Comparison of ENCODE assay signal across 7 mouse cellular contexts in the genomic region with DNA sequence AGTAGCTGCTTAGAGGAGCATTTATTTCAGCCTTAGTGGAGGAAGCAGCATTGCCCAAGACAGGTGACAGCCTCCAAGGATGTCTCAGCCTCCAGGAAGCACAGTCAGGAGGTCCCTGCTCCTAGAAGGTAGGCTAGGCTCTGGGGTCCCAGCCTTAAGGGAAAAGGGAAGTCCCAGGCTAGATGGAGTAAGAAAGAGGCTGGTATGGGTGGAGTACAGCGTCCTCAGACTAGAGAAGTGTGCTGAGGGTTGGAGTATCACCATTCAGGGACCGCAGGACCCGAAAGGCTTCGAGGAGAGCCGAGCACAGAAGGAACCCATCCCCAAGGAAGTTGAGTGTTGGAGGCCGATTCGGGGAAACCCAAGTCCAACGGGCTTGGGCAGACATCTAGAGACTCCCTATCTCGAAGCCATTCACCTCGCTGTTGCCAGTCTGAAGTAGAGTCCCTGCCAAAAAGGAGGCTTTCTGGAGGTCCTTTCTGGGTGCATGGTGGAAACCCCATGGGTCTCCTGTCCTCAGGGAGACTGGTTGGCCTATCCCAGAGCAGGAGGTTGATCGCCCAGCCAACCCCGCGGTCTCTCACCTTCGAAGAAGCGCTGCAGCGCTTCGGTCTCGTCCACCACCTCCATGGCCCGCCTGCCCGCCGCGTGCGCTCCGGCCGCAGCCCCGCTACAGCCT. TPM values are rescaled to one million over a fixed set of nuclear protein-coding genes. Genes with fewer than 3 reads are reported as not detected.
DNase-seq lines count a peak whose midpoint lies in the region; ATAC-seq lines count a peak whose summit lies in the region.

No protein-coding gene starts in this region.

- H3K36me3 ChIP-seq in lung, embryonic 16.5 days (ENCODE audit: control insufficient read depth, insufficient read depth, low read length), result no peaks in the 10 kb centered on the region
- H3K36me3 ChIP-seq in forebrain, embryonic 10.5 days (replicated peaks), result no peaks in the 10 kb centered on the region
- H3K36me3 ChIP-seq in limb, embryonic 13.5 days, result no peaks in the 10 kb centered on the region
- H3K36me3 ChIP-seq in stomach, embryonic 14.5 days (ENCODE audit: control insufficient read depth, insufficient read depth, low read length), result no peaks in the 10 kb centered on the region

- DNase-seq in lung, postnatal 36 days, result no peak
- no peak for DNase-seq in forebrain, embryonic 10.5 days (ENCODE audit: extremely low spot score, low spot score)
- DNase-seq in urinary bladder, adult 18-20 months (ENCODE audit: low spot score in 2 of 2), result no peak
- DNase-seq in thymus, adult 18-20 months, result no peak

- 1% methylated on average over 26 of the region's 26 CpGs for WGBS in lung, embryonic 16.5 days
- WGBS in forebrain, embryonic 10.5 days, result 5% methylated on average over 26 of the region's 26 CpGs
- WGBS in limb, embryonic 13.5 days, result 2% methylated on average over 26 of the region's 26 CpGs
- WGBS in stomach, embryonic 14.5 days, result 1% methylated on average over 26 of the region's 26 CpGs

- H3K4me3 ChIP-seq in lung, embryonic 16.5 days (ENCODE audit: low read length), result peak overlapping the region; percentile 51
- H3K4me3 ChIP-seq in forebrain, embryonic 10.5 days, result peak overlapping the region; percentile 61
- peak overlapping the region; percentile 54 for H3K4me3 ChIP-seq in limb, embryonic 13.5 days
- peak overlapping the region; percentile 45 for H3K4me3 ChIP-seq in stomach, embryonic 14.5 days (ENCODE audit: low read depth, low read length)

- no peaks in the 10 kb centered on the region for H3K27me3 ChIP-seq in lung, embryonic 16.5 days (ENCODE audit: control insufficient read depth, insufficient read depth, low read depth, low read length)
- H3K27me3 ChIP-seq in forebrain, embryonic 10.5 days (ENCODE audit: poor library complexity, severe bottlenecking), result peaks cover 30% of the 10 kb centered on the region
- peaks cover 7% of the 10 kb centered on the region; the same call in 1 of the 2 replicates for H3K27me3 ChIP-seq in limb, embryonic 13.5 days
- no peaks in the 10 kb centered on the region for H3K27me3 ChIP-seq in stomach, embryonic 14.5 days (ENCODE audit: control insufficient read depth, insufficient read depth, low read length)

- H3K27ac ChIP-seq in lung, embryonic 16.5 days (ENCODE audit: low read length), result no peak overlapping the region
- peak overlapping the region; percentile 84 for H3K27ac ChIP-seq in forebrain, embryonic 10.5 days
- no peak overlapping the region for H3K27ac ChIP-seq in limb, embryonic 13.5 days
- peak overlapping the region; percentile 35; the same call in 1 of the 2 replicates for H3K27ac ChIP-seq in stomach, embryonic 14.5 days (ENCODE audit: low read length)

- no peaks in the 10 kb centered on the region for H3K9me3 ChIP-seq in lung, embryonic 16.5 days (ENCODE audit: control insufficient read depth, low read length)
- no peaks in the 10 kb centered on the region for H3K9me3 ChIP-seq in forebrain, embryonic 10.5 days
- H3K9me3 ChIP-seq in limb, embryonic 13.5 days, result no peaks in the 10 kb centered on the region
- no peaks in the 10 kb centered on the region for H3K9me3 ChIP-seq in stomach, embryonic 14.5 days (ENCODE audit: control insufficient read depth, low read depth, low read length)

- ATAC-seq in lung, embryonic 16.5 days (ENCODE audit: low read depth), result peak; percentile 3; the same call in 1 of the 2 replicates
- peak; percentile 58 for ATAC-seq in limb, embryonic 13.5 days (ENCODE audit: low FRiP score, low read depth)
- ATAC-seq in stomach, embryonic 14.5 days (ENCODE audit: insufficient number of reproducible peaks, insufficient read depth, low FRiP score, low read depth), result no peak; the same call in 1 of the 2 replicates

- H3K4me1 ChIP-seq in lung, embryonic 16.5 days (replicated peaks; ENCODE audit: control insufficient read depth, insufficient read depth, low read length), result peaks cover 18% of the 10 kb centered on the region
- H3K4me1 ChIP-seq in forebrain, embryonic 10.5 days, result peaks cover 35% of the 10 kb centered on the region
- peaks cover 36% of the 10 kb centered on the region for H3K4me1 ChIP-seq in limb, embryonic 13.5 days
- peaks cover 16% of the 10 kb centered on the region for H3K4me1 ChIP-seq in stomach, embryonic 14.5 days (ENCODE audit: control insufficient read depth, insufficient read depth, low read length)

- peak overlapping the region; percentile 87 for H3K4me2 ChIP-seq in lung, embryonic 16.5 days (ENCODE audit: low read depth, low read length)
- H3K4me2 ChIP-seq in limb, embryonic 13.5 days (replicated peaks), result peak overlapping the region; percentile 85
- H3K4me2 ChIP-seq in stomach, embryonic 14.5 days (replicated peaks; ENCODE audit: low read depth, low read length), result peak overlapping the region; percentile 62

- peak overlapping the region; percentile 72 for H3K9ac ChIP-seq in lung, embryonic 16.5 days (ENCODE audit: low read length)
- H3K9ac ChIP-seq in limb, embryonic 13.5 days, result peak overlapping the region; percentile 71
- peak overlapping the region; percentile 67 for H3K9ac ChIP-seq in stomach, embryonic 14.5 days (replicated peaks; ENCODE audit: low read depth, low read length)

RNA-seq across cellular contexts. Expression of gene Myrf, which starts 0.4 kb away (rescaled TPM):
- 5.0 and 6.0 TPM in 2 replicates for polyA plus RNA-seq in lung, embryonic 16.5 days (2015; fragmentation: Nextera tagmentation; extraction: Ambion mirVana)
- polyA plus RNA-seq in forebrain, embryonic 10.5 days (2016; fragmentation: Nextera tagmentation; extraction: Ambion mirVana), result 2.1 and 2.9 TPM in 2 replicates
- 1.3 and 1.9 TPM in 2 replicates for polyA plus RNA-seq in limb, embryonic 13.5 days (2015; fragmentation: Nextera tagmentation; extraction: Ambion mirVana)
- polyA plus RNA-seq in stomach, embryonic 14.5 days (2014; fragmentation: Nextera tagmentation; extraction: Ambion mirVana), result 27.6 and 28.4 TPM in 2 replicates

RNA-seq across cellular contexts. Expression of gene Fen1, which starts 36.1 kb away (rescaled TPM):
- 99.0 and 106 TPM in 2 replicates for polyA plus RNA-seq in lung, embryonic 16.5 days (2015; fragmentation: Nextera tagmentation; extraction: Ambion mirVana)
- polyA plus RNA-seq in forebrain, embryonic 10.5 days (2016; fragmentation: Nextera tagmentation; extraction: Ambion mirVana), result 215 and 218 TPM in 2 replicates
- 78.4 and 82.0 TPM in 2 replicates for polyA plus RNA-seq in limb, embryonic 13.5 days (2015; fragmentation: Nextera tagmentation; extraction: Ambion mirVana)
- polyA plus RNA-seq in stomach, embryonic 14.5 days (2014; fragmentation: Nextera tagmentation; extraction: Ambion mirVana), result 65.1 and 70.4 TPM in 2 replicates

RNA-seq across cellular contexts. Expression of gene Tmem258, which starts 36.3 kb away (rescaled TPM):
- 488 and 498 TPM in 2 replicates for polyA plus RNA-seq in lung, embryonic 16.5 days (2015; fragmentation: Nextera tagmentation; extraction: Ambion mirVana)
- polyA plus RNA-seq in forebrain, embryonic 10.5 days (2016; fragmentation: Nextera tagmentation; extraction: Ambion mirVana), result 362 and 373 TPM in 2 replicates
- polyA plus RNA-seq in limb, embryonic 13.5 days (2015; fragmentation: Nextera tagmentation; extraction: Ambion mirVana), result 475 and 492 TPM in 2 replicates
- 453 and 489 TPM in 2 replicates for polyA plus RNA-seq in stomach, embryonic 14.5 days (2014; fragmentation: Nextera tagmentation; extraction: Ambion mirVana)

RNA-seq across cellular contexts. Expression of gene Fads1, which starts 57.4 kb away (rescaled TPM):
- polyA plus RNA-seq in lung, embryonic 16.5 days (2015; fragmentation: Nextera tagmentation; extraction: Ambion mirVana), result 78.2 and 91.0 TPM in 2 replicates
- 171 and 180 TPM in 2 replicates for polyA plus RNA-seq in forebrain, embryonic 10.5 days (2016; fragmentation: Nextera tagmentation; extraction: Ambion mirVana)
- 115 and 119 TPM in 2 replicates for polyA plus RNA-seq in limb, embryonic 13.5 days (2015; fragmentation: Nextera tagmentation; extraction: Ambion mirVana)
- polyA plus RNA-seq in stomach, embryonic 14.5 days (2014; fragmentation: Nextera tagmentation; extraction: Ambion mirVana), result 112 and 114 TPM in 2 replicates

Comparison
In these comparisons a context has a peak if more than half of its experiments do, and no peak if none do; other contexts are left out.
1. H3K27ac ChIP-seq: peak in forebrain, embryonic 10.5 days (single experiment) and stomach, embryonic 14.5 days (single experiment); none in lung, embryonic 16.5 days (single experiment) and limb, embryonic 13.5 days (single experiment).
2. Peak in every context shown above with its lines, with median percentiles within 50 percentile points of each other: H3K4me2 ChIP-seq, H3K4me3 ChIP-seq and H3K9ac ChIP-seq.